ENCODE assay signal across 9 mouse cellular contexts in genomic region chr7:142657821-142658614, GRCm38 (mm10). TPM values are rescaled to one million over a fixed set of nuclear protein-coding genes. Genes with fewer than 3 reads are reported as not detected.
DNase-seq lines count a peak whose midpoint lies in the region; ATAC-seq and TF ChIP-seq lines count a peak whose summit lies in the region.
"Had no signal": no experiment of that assay in that cellular context is flagged by ENCODE, and none has a peak within 500 bp of the region (broad histone marks: within the 10 kb centered on the region; RNA-seq: fewer than 3 reads in every experiment).

No protein-coding gene starts in this region.

- H3K4me3 ChIP-seq in kidney, adult 2 months (ENCODE audit: insufficient read depth, low read depth, low read length) = peak overlapping the region; percentile 47; the same call in 1 of the 2 replicates
- peak overlapping the region; percentile 60 for H3K4me3 ChIP-seq in brown adipose tissue, adult 24 weeks (ENCODE audit: insufficient read depth, low read depth, low read length)
- H3K4me3 ChIP-seq in hindbrain, embryonic 10.5 days = peak overlapping the region; percentile 52
- H3K4me3 ChIP-seq in midbrain, embryonic 11.5 days (ENCODE audit: low read depth, low read length) = peak overlapping the region; percentile 31
- no peak overlapping the region for H3K4me3 ChIP-seq in left cerebral cortex, adult 2 months

- peaks cover 10% of the 10 kb centered on the region for H3K27me3 ChIP-seq in kidney, adult 2 months (replicated peaks; ENCODE audit: control insufficient read depth, insufficient read depth, low read length)
- peaks cover 100% of the 10 kb centered on the region for H3K27me3 ChIP-seq in hindbrain, embryonic 10.5 days (ENCODE audit: insufficient read depth, poor library complexity, severe bottlenecking)
- peaks cover 93% of the 10 kb centered on the region for H3K27me3 ChIP-seq in midbrain, embryonic 11.5 days (ENCODE audit: control insufficient read depth, insufficient read depth, low read length)

- H3K4me1 ChIP-seq in kidney, adult 2 months (ENCODE audit: control insufficient read depth, insufficient read depth, low read length) = no peaks in the 10 kb centered on the region
- H3K4me1 ChIP-seq in brown adipose tissue, adult 24 weeks (ENCODE audit: control insufficient read depth, insufficient read depth, insufficient read length, low read length) = no peaks in the 10 kb centered on the region; the same call in 1 of the 2 replicates
- peaks cover 69% of the 10 kb centered on the region for H3K4me1 ChIP-seq in hindbrain, embryonic 10.5 days (replicated peaks)
- peaks cover 17% of the 10 kb centered on the region for H3K4me1 ChIP-seq in midbrain, embryonic 11.5 days (ENCODE audit: control insufficient read depth, insufficient read depth, low read length)

- no peak overlapping the region for H3K9ac ChIP-seq in midbrain, embryonic 11.5 days (ENCODE audit: low read length)

- ATAC-seq in midbrain, embryonic 11.5 days (ENCODE audit: low FRiP score) = no peak

- no peak for DNase-seq in kidney, adult 2 months
- DNase-seq in kidney, adult 11 months = no peak
- peak; percentile 27 for DNase-seq in hindbrain, embryonic 10.5 days (ENCODE audit: low spot score)
- peak; percentile 90 for DNase-seq in midbrain, embryonic 11.5 days (ENCODE audit: low spot score, missing footprints)
- DNase-seq in Muller cell, postnatal 12 days (ENCODE audit: inconsistent ontology term) = no peak
- no peak for DNase-seq in left cerebral cortex, adult 2 months (ENCODE audit: extremely low spot score in 1 of 2, low spot score in 2 of 2)
- DNase-seq in adrenal gland, postnatal 4 days (ENCODE audit: low spot score in 2 of 2) = no peak
- DNase-seq: cerebellum, postnatal 25 days had no signal

- H3K36me3 ChIP-seq in kidney, adult 2 months (ENCODE audit: control insufficient read depth, insufficient read depth, low read length) = no peaks in the 10 kb centered on the region
- H3K36me3 ChIP-seq in hindbrain, embryonic 10.5 days = peaks cover 4% of the 10 kb centered on the region; the same call in 1 of the 2 replicates
- H3K36me3 ChIP-seq in midbrain, embryonic 11.5 days (ENCODE audit: control insufficient read depth, insufficient read depth, low read length) = no peaks in the 10 kb centered on the region

- no peaks in the 10 kb centered on the region for H3K9me3 ChIP-seq in hindbrain, embryonic 10.5 days
- no peaks in the 10 kb centered on the region for H3K9me3 ChIP-seq in midbrain, embryonic 11.5 days (ENCODE audit: control insufficient read depth, low read length)

- no peak for TF ChIP-seq CTCF in kidney, adult 2 months (conservative IDR thresholded peaks at IDR 0.05; ENCODE audit: insufficient read depth, insufficient read length, low read depth, low read length)
- no peak for TF ChIP-seq CTCF in left cerebral cortex, adult 2 months (IDR thresholded peaks at IDR 0.05)

- intact Hi-C loops in left cerebral cortex, adult 2 months (cut with DNase I) = no loop called here

- peak overlapping the region; percentile 42 for H3K4me2 ChIP-seq in midbrain, embryonic 11.5 days

- WGBS in kidney, adult 2 months = 4% methylated on average over 34 of the region's 34 CpGs
- WGBS in hindbrain, embryonic 10.5 days = 1% methylated on average over 34 of the region's 34 CpGs
- 1% methylated on average over 34 of the region's 34 CpGs for WGBS in midbrain, embryonic 11.5 days

- TF ChIP-seq POLR2A in kidney, adult 2 months (IDR thresholded peaks at IDR 0.05; ENCODE audit: low read depth, low read length) = no peak

- no peak overlapping the region for H3K27ac ChIP-seq in kidney, adult 2 months (ENCODE audit: insufficient read depth, low read depth, low read length)
- no peak overlapping the region for H3K27ac ChIP-seq in brown adipose tissue, adult 24 weeks (replicated peaks; ENCODE audit: low read depth, low read length)
- peak overlapping the region; percentile 85 for H3K27ac ChIP-seq in hindbrain, embryonic 10.5 days
- H3K27ac ChIP-seq in midbrain, embryonic 11.5 days (ENCODE audit: low read depth, low read length) = no peak overlapping the region
- no peak overlapping the region for H3K27ac ChIP-seq in left cerebral cortex, adult 2 months

RNA-seq across cellular contexts. Expression of gene Igf2, which starts 8.6 kb away (rescaled TPM):
- polyA plus RNA-seq in kidney, adult 2 months (2012; rRNA removed) = 26.9 and 36.9 TPM in 2 replicates
- polyA plus RNA-seq in brown adipose tissue, adult 24 weeks (2012; ENCODE audit: insufficient read depth, insufficient read length, missing spikeins) = 6.6 and 9.1 TPM in 2 replicates
- 219 and 247 TPM in 2 replicates for polyA plus RNA-seq in hindbrain, embryonic 10.5 days (2016; fragmentation: Nextera tagmentation; extraction: Ambion mirVana)
- 126 and 131 TPM in 2 replicates for polyA plus RNA-seq in midbrain, embryonic 11.5 days (2014; fragmentation: Nextera tagmentation; extraction: Ambion mirVana)
- total RNA-seq in left cerebral cortex, adult 2 months (2021) = 100 to 1,000 TPM in 1 of 2 experiments, 10 to 100 TPM in 1; 67.4 to 120 TPM
- total RNA-seq in adrenal gland, postnatal 4 days (2021) = 1,000 to 10,000 TPM in 1 of 2 experiments, 100 to 1,000 TPM in 1; 616 to 1,339 TPM

RNA-seq across cellular contexts. Expression of gene Gm49394, which starts 11.7 kb away (rescaled TPM):
- 0.03 TPM in 1 of 2 replicates, not detected in the other for polyA plus RNA-seq in kidney, adult 2 months (2012; rRNA removed)
- not detected in 2 replicates for polyA plus RNA-seq in brown adipose tissue, adult 24 weeks (2012; ENCODE audit: insufficient read depth, insufficient read length, missing spikeins)
- polyA plus RNA-seq in hindbrain, embryonic 10.5 days (2016; fragmentation: Nextera tagmentation; extraction: Ambion mirVana) = not detected in 2 replicates
- not detected in 2 replicates for polyA plus RNA-seq in midbrain, embryonic 11.5 days (2014; fragmentation: Nextera tagmentation; extraction: Ambion mirVana)
- total RNA-seq in left cerebral cortex, adult 2 months (2021) = under 1 TPM in 1 of 2 experiments, not detected in 1; 0.11 TPM
- under 1 TPM in 1 of 2 experiments, not detected in 1; 0.11 TPM for total RNA-seq in adrenal gland, postnatal 4 days (2021)

Comparison
In these comparisons a context has a peak if more than half of its experiments do, and no peak if none do; other contexts are left out.
1. DNase-seq: peak in hindbrain, embryonic 10.5 days (single experiment) and midbrain, embryonic 11.5 days (single experiment); none in kidney, adult 2 months (single experiment), kidney, adult 11 months (single experiment), Muller cell, postnatal 12 days (single experiment), left cerebral cortex, adult 2 months (0 of 2) and adrenal gland, postnatal 4 days (0 of 2).